Mouse (Mus musculus) heart, adult 8-10 months (tissue): Measurements from ENCODE around the gene Osbpl9. TPM values are rescaled to one million over a fixed set of nuclear protein-coding genes. Genes with fewer than 3 reads are reported as not detected.

ENCODE experiments used
- DNase-seq: peaks from one replicate; pipeline ENCODE4 v3.0.0; 2022; ENCODE audit warnings: low spot score
- microRNA-seq: library from miRNA; unstranded; fragments of <30 nt; microRNA quantifications from one replicate; pipeline ENCODE4 v1.2.0, GENCODE M21; 2022
- total RNA-seq, 4 experiments: library from RNA; stranded (reverse); gene quantifications; 2 replicates each; pipeline ENCODE4 v1.2.4; 2022

Gene Osbpl9
- total RNA-seq, 4 experiments from 2014 or later, result 85.9 to 105 (median 95.9) TPM

DNA sequence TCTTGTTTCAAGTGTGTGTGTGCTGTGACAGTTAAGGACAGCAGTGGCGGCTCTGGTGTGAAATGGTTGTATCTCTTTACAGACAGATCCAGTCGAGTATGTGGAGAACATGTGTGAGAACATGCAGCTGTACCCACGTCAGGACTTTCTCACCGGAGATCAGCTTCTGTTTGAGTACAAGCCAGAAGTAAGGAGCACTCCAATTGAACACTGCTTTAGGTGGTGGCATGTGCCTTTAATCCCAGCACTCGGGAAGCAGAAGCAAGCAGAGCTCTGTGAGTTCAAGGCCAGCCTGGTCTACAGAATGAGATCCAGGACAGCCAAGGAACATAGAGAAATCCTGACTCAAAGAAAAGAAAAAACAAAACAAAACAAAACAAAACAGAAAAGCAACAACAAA, 158.8 kb downstream of the Osbpl9 start:
- DNase-seq, result no peak

DNA sequence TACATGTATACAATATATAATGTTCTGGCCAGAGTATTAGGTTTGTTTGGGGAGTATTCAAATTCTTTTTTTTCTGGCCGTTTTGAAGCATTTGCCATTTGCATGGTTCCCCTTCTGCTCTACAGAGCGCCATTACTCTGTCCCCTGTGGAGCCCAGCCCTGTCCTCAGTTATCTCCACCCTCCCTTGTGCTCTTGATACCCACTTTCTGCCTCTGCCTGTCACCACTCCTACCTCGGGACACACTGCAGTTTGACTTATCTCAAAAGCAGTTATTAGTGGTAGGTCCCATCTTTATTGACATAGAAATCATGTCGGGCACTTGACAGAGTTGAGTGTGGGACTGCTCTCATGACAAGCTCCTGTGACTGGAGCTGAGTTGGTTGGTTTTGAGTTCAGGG, 159.3 kb downstream of the Osbpl9 start:
- no peak for DNase-seq

DNA sequence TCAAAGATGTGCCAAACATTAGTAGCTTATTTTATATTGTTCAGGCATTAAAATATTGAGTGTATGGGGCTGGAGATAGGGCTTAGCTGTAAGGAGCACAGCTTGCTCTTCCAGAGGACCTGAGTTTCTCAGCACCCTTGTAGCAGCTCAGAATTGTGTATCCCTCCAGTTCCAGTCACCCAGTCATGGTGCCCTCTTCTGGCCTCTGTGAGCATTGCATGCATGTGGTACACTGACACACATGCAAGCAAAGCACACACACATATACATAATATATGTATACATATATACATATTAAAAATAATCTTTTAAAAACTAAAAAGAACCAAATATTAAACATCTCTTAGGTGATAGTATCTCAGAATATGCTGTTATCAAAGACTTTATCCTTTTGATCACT, 165.7 kb downstream of the Osbpl9 start:
- DNase-seq, result peak; percentile 42

DNA sequence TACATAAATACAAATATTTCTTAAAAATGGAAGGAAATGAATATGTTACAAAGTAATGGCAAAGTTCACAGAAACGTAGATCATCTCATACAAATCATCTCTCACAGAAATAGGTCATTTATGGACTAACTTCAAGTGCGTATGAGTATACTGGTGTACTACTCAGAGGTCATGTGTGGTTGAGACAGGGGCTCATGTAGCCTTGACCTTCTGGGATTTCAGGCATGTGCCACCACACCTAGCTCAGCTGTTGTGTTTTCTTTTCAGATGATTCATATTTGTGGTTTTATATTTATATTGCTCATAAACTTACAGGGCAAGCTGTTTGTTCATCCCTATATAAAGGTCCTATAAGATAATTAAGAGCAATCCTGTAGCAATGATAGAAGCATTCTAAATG, 171.8 kb downstream of the Osbpl9 start:
- no peak for DNase-seq

DNA sequence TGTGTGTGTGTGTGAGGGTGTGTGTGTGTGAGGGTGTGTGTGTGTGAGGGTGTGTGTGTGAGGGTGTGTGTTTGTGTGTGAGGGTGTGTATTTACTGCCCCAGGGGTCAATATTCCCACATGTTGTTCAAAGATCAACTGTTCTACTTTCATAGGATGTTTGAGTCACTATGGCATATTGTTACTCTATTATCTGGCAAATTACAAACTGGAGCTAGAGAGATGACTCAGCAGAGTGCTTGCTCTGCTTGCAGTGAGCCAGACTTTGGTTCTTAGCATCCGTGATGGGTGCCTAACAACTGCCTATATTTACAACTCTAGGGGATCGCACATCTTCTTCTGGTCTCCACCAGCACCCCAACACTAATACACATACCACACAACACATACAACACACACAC, 172.2 kb downstream of the Osbpl9 start:
- DNase-seq, result no peak

DNA sequence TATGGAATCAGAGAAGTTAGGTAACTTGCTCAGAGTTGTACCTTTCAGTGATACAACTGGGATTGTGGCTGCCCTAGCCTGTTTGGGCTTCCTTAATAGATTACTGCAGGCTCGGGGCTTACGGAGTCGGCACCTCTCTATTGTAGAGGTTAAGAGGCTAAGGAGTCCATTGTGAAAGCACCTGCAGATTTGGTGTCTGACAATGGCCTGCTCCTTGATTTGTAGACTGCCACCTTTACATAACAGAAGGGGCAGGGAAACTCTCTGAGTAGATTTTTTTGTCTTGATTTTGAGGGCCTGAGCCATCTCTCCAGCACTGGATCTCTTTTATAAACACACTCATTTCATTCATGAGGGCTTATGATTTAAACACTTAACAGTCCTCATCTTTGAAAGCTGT, 175.5 kb downstream of the Osbpl9 start:
- DNase-seq, result no peak

DNA sequence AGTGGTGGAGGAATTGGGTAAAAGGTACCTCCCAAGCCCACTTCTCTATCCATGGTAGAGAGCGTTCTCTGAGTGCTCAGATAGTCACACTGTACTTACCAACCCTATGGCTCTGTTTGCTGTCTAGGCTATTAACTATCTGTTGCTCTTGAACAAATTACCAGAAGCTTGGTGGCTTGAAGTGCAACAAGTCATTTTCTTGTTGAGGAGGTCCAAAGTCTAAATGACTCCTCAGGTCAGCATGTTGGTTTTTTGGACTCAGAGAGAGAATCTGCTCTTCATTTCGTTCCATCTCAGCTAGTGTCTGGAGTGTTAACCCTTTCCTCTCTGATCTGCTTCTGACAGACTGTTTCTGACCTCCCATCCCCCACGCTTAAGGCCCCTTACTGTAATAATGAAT, 177.0 kb downstream of the Osbpl9 start:
- DNase-seq, result no peak

DNA sequence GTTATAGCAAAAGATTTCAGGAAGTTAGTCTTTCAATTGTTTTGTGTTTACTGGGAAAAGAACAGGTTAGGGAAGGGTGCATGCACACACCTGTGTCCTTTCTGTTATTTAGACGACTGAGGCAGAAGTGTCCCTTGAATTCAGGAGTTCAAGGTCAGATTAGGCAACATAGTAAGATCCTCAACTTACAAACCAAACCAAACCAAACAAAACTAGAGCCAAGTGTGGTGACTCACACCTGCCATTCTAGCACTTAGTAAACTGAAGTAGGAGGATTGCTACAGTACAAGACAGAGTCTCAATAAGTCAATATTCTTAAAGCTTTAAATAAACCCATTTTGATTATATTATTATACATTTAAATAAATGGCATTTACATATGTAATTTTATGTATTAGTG, 180.1 kb downstream of the Osbpl9 start:
- DNase-seq, result no peak

DNA sequence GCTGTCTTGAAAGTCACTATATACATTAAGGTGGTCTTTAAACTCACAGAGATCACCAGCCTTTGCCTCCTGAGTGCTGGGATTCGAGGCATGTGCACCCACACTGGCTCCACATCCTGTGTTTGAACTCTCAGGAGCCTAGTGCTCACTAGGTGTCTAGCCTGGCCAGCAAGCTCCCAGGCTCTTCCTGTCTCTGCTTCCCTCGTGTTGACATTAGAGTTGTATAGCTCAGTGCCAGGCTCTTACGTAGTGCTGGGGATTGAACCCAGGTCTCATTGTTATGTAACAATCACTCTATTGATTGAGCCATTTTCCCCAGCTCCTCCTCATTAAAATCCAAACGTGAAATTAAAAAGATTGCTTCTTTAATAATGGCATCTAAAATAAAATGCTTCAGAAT, 182.8 kb downstream of the Osbpl9 start:
- DNase-seq, result no peak

DNA sequence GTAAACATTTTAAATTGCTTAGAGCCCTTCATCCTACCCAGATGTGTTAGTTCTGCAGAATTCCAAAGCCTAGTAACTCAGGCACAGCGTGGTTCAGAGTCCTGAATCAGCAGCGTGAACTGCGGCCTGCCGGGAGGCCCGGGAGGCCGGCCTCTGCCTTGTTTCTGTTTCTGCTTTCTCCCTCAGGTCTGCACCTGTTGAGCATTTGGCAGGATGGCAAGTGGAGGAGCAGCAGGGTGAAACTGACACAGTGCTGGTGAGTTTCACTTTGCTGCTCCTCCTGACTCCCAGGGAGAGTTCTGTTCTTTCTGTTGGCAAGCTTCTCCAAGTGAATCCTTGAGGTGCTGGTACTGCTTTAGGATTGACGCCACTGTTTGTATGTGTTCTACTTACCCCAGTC, 184.6 kb downstream of the Osbpl9 start:
- DNase-seq, result no peak

DNA sequence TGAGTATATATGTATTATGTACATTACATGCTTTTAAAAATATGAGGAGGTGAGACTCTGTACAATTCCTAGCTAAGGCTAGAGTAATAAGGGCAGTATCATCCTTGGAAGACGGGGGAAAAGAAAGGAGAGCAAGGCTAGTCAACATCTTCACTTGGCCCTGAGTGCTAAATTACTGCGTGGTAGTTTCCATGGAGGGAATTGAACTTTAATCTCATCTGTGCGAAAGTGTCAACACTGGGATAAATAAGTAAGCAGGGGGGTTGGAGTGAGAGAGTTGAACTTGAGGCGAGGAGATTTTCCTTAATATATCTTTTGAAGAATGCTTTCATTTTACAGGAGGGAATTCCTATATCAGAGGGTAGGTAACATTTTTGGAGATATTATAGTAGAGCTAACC, 188.0 kb downstream of the Osbpl9 start:
- no peak for DNase-seq

Small RNAs within 50 kb of the gene (microRNA-seq; reads per million reads assigned to microRNA genes)
- not detected for gene Mir761

Other genes starting within 250 kb of the Osbpl9 start
- 100 to 1,000 TPM; 123 to 146 (median 141) TPM for gene Nrd1, start 201.6 kb downstream of the Osbpl9 start, total RNA-seq
- gene Calr4, start 32.2 kb upstream of the Osbpl9 start, total RNA-seq, result not detected
- 10 to 100 TPM; 40.2 to 48.6 (median 44.1) TPM for gene Eps15, start 78.0 kb upstream of the Osbpl9 start, total RNA-seq
- gene Ttc39a, start 204.4 kb upstream of the Osbpl9 start, total RNA-seq, result 1 to 10 TPM; 1.3 to 2.0 (median 1.7) TPM